ENCODE assay signal across 8 mouse cellular contexts in genomic region chr11:53636183-53636646, GRCm38 (mm10). TPM values are rescaled to one million over a fixed set of nuclear protein-coding genes. Genes with fewer than 3 reads are reported as not detected.
A peak's percentile ranks its signal among the peaks of the same experiment; 100 is the strongest.
DNase-seq lines count a peak whose midpoint lies in the region; ATAC-seq and TF ChIP-seq lines count a peak whose summit lies in the region.

No protein-coding gene starts in this region.

- DNase-seq in adrenal gland, adult 2 months, result peak; percentile 21
- no peak for DNase-seq in adrenal gland, postnatal 25 days
- DNase-seq in lung, embryonic 14.5 days, result peak; percentile 26
- no peak for DNase-seq in lung, postnatal 25 days (ENCODE audit: low spot score)
- DNase-seq in B cell, adult 2 months, result no peak

- H3K36me3 ChIP-seq in lung, embryonic 14.5 days (ENCODE audit: insufficient read depth), result no peaks in the 10 kb centered on the region
- no peaks in the 10 kb centered on the region for H3K36me3 ChIP-seq in forebrain, embryonic 12.5 days (replicated peaks)
- no peaks in the 10 kb centered on the region for H3K36me3 ChIP-seq in limb, embryonic 12.5 days
- no peaks in the 10 kb centered on the region for H3K36me3 ChIP-seq in midbrain, embryonic 15.5 days (replicated peaks)

- peaks cover 26% of the 10 kb centered on the region for H3K27me3 ChIP-seq in lung, embryonic 14.5 days (ENCODE audit: insufficient read depth, low read length)
- peaks cover 33% of the 10 kb centered on the region for H3K27me3 ChIP-seq in forebrain, embryonic 12.5 days
- peaks cover 11% of the 10 kb centered on the region for H3K27me3 ChIP-seq in limb, embryonic 12.5 days
- H3K27me3 ChIP-seq in midbrain, embryonic 15.5 days (replicated peaks), result peaks cover 17% of the 10 kb centered on the region

- peak overlapping the region; percentile 28; the same call in 1 of the 2 replicates for H3K9ac ChIP-seq in lung, embryonic 14.5 days
- peak overlapping the region; percentile 55 for H3K9ac ChIP-seq in forebrain, embryonic 12.5 days
- peak overlapping the region; percentile 51 for H3K9ac ChIP-seq in limb, embryonic 12.5 days (replicated peaks)
- peak overlapping the region; percentile 17; the same call in 1 of the 2 replicates for H3K9ac ChIP-seq in midbrain, embryonic 15.5 days

- ATAC-seq in lung, embryonic 14.5 days (ENCODE audit: insufficient read depth), result no peak; the same call in 1 of the 2 replicates
- ATAC-seq in forebrain, embryonic 12.5 days (ENCODE audit: low FRiP score), result no peak
- no peak for ATAC-seq in limb, embryonic 12.5 days (ENCODE audit: insufficient number of reproducible peaks, insufficient read depth, low FRiP score, low TSS enrichment, low read depth)
- ATAC-seq in midbrain, embryonic 15.5 days (replicated peaks), result no peak; the same call in 1 of the 2 replicates

- WGBS in lung, embryonic 14.5 days, result under 1% methylated on average over 38 of the region's 40 CpGs
- WGBS in forebrain, embryonic 12.5 days, result 1% methylated on average over 38 of the region's 40 CpGs
- under 1% methylated on average over 40 of the region's 40 CpGs for WGBS in limb, embryonic 12.5 days
- WGBS in midbrain, embryonic 15.5 days, result 3% methylated on average over 40 of the region's 40 CpGs

- H3K4me3 ChIP-seq in lung, embryonic 14.5 days (ENCODE audit: low read depth, low read length), result peak overlapping the region; percentile 36
- peak overlapping the region; percentile 39 for H3K4me3 ChIP-seq in forebrain, embryonic 12.5 days (replicated peaks)
- peak overlapping the region; percentile 39 for H3K4me3 ChIP-seq in limb, embryonic 12.5 days (replicated peaks)
- H3K4me3 ChIP-seq in midbrain, embryonic 15.5 days, result peak overlapping the region; percentile 35

- no peak for TF ChIP-seq CTCF in lung, embryonic 14.5 days (IDR thresholded peaks at IDR 0.05; ENCODE audit: low read depth)

- H3K4me2 ChIP-seq in lung, embryonic 14.5 days, result peak overlapping the region; percentile 76
- peak overlapping the region; percentile 66 for H3K4me2 ChIP-seq in forebrain, embryonic 12.5 days
- peak overlapping the region; percentile 85 for H3K4me2 ChIP-seq in limb, embryonic 12.5 days
- H3K4me2 ChIP-seq in midbrain, embryonic 15.5 days, result peak overlapping the region; percentile 72

- H3K4me1 ChIP-seq in lung, embryonic 14.5 days (ENCODE audit: insufficient read depth), result no peaks in the 10 kb centered on the region
- peaks cover 14% of the 10 kb centered on the region for H3K4me1 ChIP-seq in forebrain, embryonic 12.5 days
- H3K4me1 ChIP-seq in limb, embryonic 12.5 days (replicated peaks), result peaks cover 23% of the 10 kb centered on the region
- H3K4me1 ChIP-seq in midbrain, embryonic 15.5 days, result peaks cover 8% of the 10 kb centered on the region

- H3K9me3 ChIP-seq in lung, embryonic 14.5 days (ENCODE audit: low read depth, low read length), result no peaks in the 10 kb centered on the region
- H3K9me3 ChIP-seq in forebrain, embryonic 12.5 days, result no peaks in the 10 kb centered on the region
- H3K9me3 ChIP-seq in limb, embryonic 12.5 days, result no peaks in the 10 kb centered on the region
- no peaks in the 10 kb centered on the region for H3K9me3 ChIP-seq in midbrain, embryonic 15.5 days

- no peak overlapping the region for H3K27ac ChIP-seq in lung, embryonic 14.5 days (ENCODE audit: low read depth)
- no peak overlapping the region for H3K27ac ChIP-seq in forebrain, embryonic 12.5 days
- no peak overlapping the region for H3K27ac ChIP-seq in limb, embryonic 12.5 days
- no peak overlapping the region for H3K27ac ChIP-seq in midbrain, embryonic 15.5 days

RNA-seq across cellular contexts. Expression of gene Il13, which starts 1.7 kb away (rescaled TPM):
- not detected for total RNA-seq in adrenal gland, adult 2 months (2021)
- polyA plus RNA-seq in adrenal gland, adult 2 months (2012; rRNA removed), result not detected in 2 replicates
- total RNA-seq in adrenal gland, postnatal 25 days (2021), result not detected in 2 replicates
- polyA plus RNA-seq in lung, embryonic 14.5 days (2014; fragmentation: Nextera tagmentation; extraction: Ambion mirVana), result not detected in 2 replicates
- not detected in 2 replicates for polyA plus RNA-seq in forebrain, embryonic 12.5 days (2016; fragmentation: Nextera tagmentation; extraction: Ambion mirVana)
- not detected in 2 replicates for polyA plus RNA-seq in limb, embryonic 12.5 days (2016; fragmentation: Nextera tagmentation; extraction: Ambion mirVana)
- polyA plus RNA-seq in midbrain, embryonic 15.5 days (2015; fragmentation: Nextera tagmentation; extraction: Ambion mirVana), result not detected in 2 replicates

RNA-seq across cellular contexts. Expression of gene Il4, which starts 17.7 kb away (rescaled TPM):
- not detected for total RNA-seq in adrenal gland, adult 2 months (2021)
- polyA plus RNA-seq in adrenal gland, adult 2 months (2012; rRNA removed), result not detected in 2 replicates
- total RNA-seq in adrenal gland, postnatal 25 days (2021), result not detected in 2 replicates
- polyA plus RNA-seq in lung, embryonic 14.5 days (2014; fragmentation: Nextera tagmentation; extraction: Ambion mirVana), result 1.1 and 2.1 TPM in 2 replicates
- 1.4 and 2.6 TPM in 2 replicates for polyA plus RNA-seq in forebrain, embryonic 12.5 days (2016; fragmentation: Nextera tagmentation; extraction: Ambion mirVana)
- 2.0 and 2.6 TPM in 2 replicates for polyA plus RNA-seq in limb, embryonic 12.5 days (2016; fragmentation: Nextera tagmentation; extraction: Ambion mirVana)
- polyA plus RNA-seq in midbrain, embryonic 15.5 days (2015; fragmentation: Nextera tagmentation; extraction: Ambion mirVana), result 5.3 and 5.6 TPM in 2 replicates

Comparison
In these comparisons a context has a peak if more than half of its experiments do, and no peak if none do; other contexts are left out.
1. DNase-seq: peak in adrenal gland, adult 2 months (single experiment) and lung, embryonic 14.5 days (single experiment); none in adrenal gland, postnatal 25 days (single experiment), lung, postnatal 25 days (single experiment) and B cell, adult 2 months (0 of 2).
2. Peak in every context shown above with its lines, with median percentiles within 50 percentile points of each other: H3K4me2 ChIP-seq, H3K4me3 ChIP-seq and H3K9ac ChIP-seq.